Mouse (Mus musculus) adrenal gland, adult 2 months (tissue): ENCODE results near the gene Nptxr. TPM values are rescaled to one million over a fixed set of nuclear protein-coding genes. Genes with fewer than 3 reads are reported as not detected.

ENCODE experiments used
- DNase-seq: peaks from one replicate; pipeline ENCODE4 v3.0.0; 2021
- polyA plus RNA-seq: library from polyadenylated mRNA; depleted of rRNA; stranded (reverse); fragments of >200 nt; gene quantifications from 2 replicates; pipeline ENCODE4 v1.2.3, GENCODE M21; 2012
- total RNA-seq, 2 experiments: library from RNA; stranded (reverse); gene quantifications; 2 replicates each; pipeline ENCODE4 v1.2.3; 2021

Nptxr gene
- total and polyA plus RNA-seq, 3 experiments, result 4.4 to 7.9 (median 6.3) TPM

- DNase-seq, result no peak
These were observed 14.5 kb downstream of the Nptxr start for GRCm38 (mm10) chr15:79790111-79790510.

- no peak for DNase-seq
These were observed 16.8 kb downstream of the Nptxr start for GRCm38 (mm10) chr15:79787815-79788214.

- DNase-seq, result peak; percentile 51
These were observed 19.5 kb downstream of the Nptxr start for GRCm38 (mm10) chr15:79785056-79785455.

GRCm38 (mm10) chr15:79777749-79778148, 26.8 kb downstream of the Nptxr start, which contains the start of gene Dnal4:
Gene Dnal4, minus strand, starts transcription at chr15:79777849.
- no peak for DNase-seq

GRCm38 (mm10) chr15:79775662-79776061, 28.9 kb downstream of the Nptxr start:
- DNase-seq, result no peak

- DNase-seq, result peak; percentile 98
These were observed 30.2 kb downstream of the Nptxr start for GRCm38 (mm10) chr15:79774117-79775027.

- no peak for DNase-seq
These were observed 33.8 kb downstream of the Nptxr start for GRCm38 (mm10) chr15:79770629-79771240.

- DNase-seq, result no peak
These were observed 36.3 kb downstream of the Nptxr start for GRCm38 (mm10) chr15:79768302-79768701.

GRCm38 (mm10) chr15:79767327-79767961, 37.1 kb downstream of the Nptxr start:
- DNase-seq, result no peak

GRCm38 (mm10) chr15:79766586-79767071, 37.9 kb downstream of the Nptxr start:
- DNase-seq, result no peak

- DNase-seq, result no peak
These were observed 38.4 kb downstream of the Nptxr start for GRCm38 (mm10) chr15:79766168-79766567.

GRCm38 (mm10) chr15:79765361-79765760, 39.2 kb downstream of the Nptxr start:
- peak; percentile 28 for DNase-seq

GRCm38 (mm10) chr15:79764539-79765267, 39.9 kb downstream of the Nptxr start:
- DNase-seq, result no peak

GRCm38 (mm10) chr15:79763601-79764246, 40.8 kb downstream of the Nptxr start:
- peak; percentile 29 for DNase-seq

GRCm38 (mm10) chr15:79763001-79763400, 41.6 kb downstream of the Nptxr start:
- no peak for DNase-seq

- no peak for DNase-seq
These were observed 43.6 kb downstream of the Nptxr start for GRCm38 (mm10) chr15:79760956-79761355.

GRCm38 (mm10) chr15:79757118-79757517, 47.4 kb downstream of the Nptxr start:
- DNase-seq, result no peak

GRCm38 (mm10) chr15:79755977-79756625, 48.5 kb downstream of the Nptxr start:
- DNase-seq, result no peak

- no peak for DNase-seq
These were observed 49.4 kb downstream of the Nptxr start for GRCm38 (mm10) chr15:79755176-79755575.

GRCm38 (mm10) chr15:79753873-79754272, 50.7 kb downstream of the Nptxr start:
- no peak for DNase-seq

- no peak for DNase-seq
These were observed 51.2 kb downstream of the Nptxr start for GRCm38 (mm10) chr15:79753420-79753752.
